Mouse (Mus musculus) heart, embryonic 11.5 days (tissue): Measurements from ENCODE around the gene Rfpl4b. TPM values are rescaled to one million over a fixed set of nuclear protein-coding genes. Genes with fewer than 3 reads are reported as not detected.
"Not testable (repeated sequence)": the region's sequence is repeated elsewhere in the genome, so short reads cannot be mapped to it uniquely, and the experiment has no call there.

Experiments
- ATAC-seq: fragments of 200-750 bp; cut with Nextera tagmentation; replicated peaks from 2 replicates; pipeline ENCODE4 v1.8.0; 2017; ENCODE audit warnings: moderate library complexity; ENCODE audit not compliant: insufficient number of reproducible peaks, low FRiP score, low TSS enrichment
- H3K27ac ChIP-seq: fragments of 300-500 bp; sonication (generic); 2 replicates; pipeline ENCODE4 v1.5.1; 2014; ENCODE audit warnings: mild to moderate bottlenecking, low read depth, low read length
- H3K27me3 ChIP-seq: fragments of 300-500 bp; sonication (generic); 2 replicates; pipeline ENCODE4 v1.6.1; 2014; ENCODE audit warnings: mild to moderate bottlenecking, low read length, mixed read lengths; ENCODE audit not compliant: control insufficient read depth, insufficient read depth
- H3K36me3 ChIP-seq: fragments of 300-500 bp; sonication (generic); 2 replicates; pipeline ENCODE4 v1.6.1; 2014; ENCODE audit warnings: mild to moderate bottlenecking, low read length, moderate library complexity, mixed read lengths; ENCODE audit not compliant: control insufficient read depth, insufficient read depth
- H3K4me1 ChIP-seq: fragments of 300-500 bp; sonication (generic); 2 replicates; pipeline ENCODE4 v1.6.1; 2014; ENCODE audit warnings: low read length; ENCODE audit not compliant: control insufficient read depth, insufficient read depth
- H3K4me2 ChIP-seq: fragments of 300-500 bp; sonication (generic); 2 replicates; pipeline ENCODE4 v1.6.1; 2014; ENCODE audit warnings: mild to moderate bottlenecking, moderate library complexity
- H3K4me3 ChIP-seq: fragments of 300-500 bp; sonication (generic); 2 replicates; pipeline ENCODE4 v1.5.1; 2014; ENCODE audit warnings: low read depth, low read length
- H3K9ac ChIP-seq: fragments of 300-500 bp; sonication (generic); 2 replicates; pipeline ENCODE4 v1.6.1; 2014; ENCODE audit warnings: mild to moderate bottlenecking, low read depth, low read length, moderate library complexity
- H3K9me3 ChIP-seq: fragments of 300-500 bp; sonication (generic); replicated peaks from 2 replicates; pipeline ENCODE4 v1.6.1; 2016; ENCODE audit warnings: low read length; ENCODE audit not compliant: control insufficient read depth
- WGBS: fragments of 180-500 bp; shearing (Covaris S2); extraction: QIAGEN DNeasy Blood & Tissue Kit; methylation state at CpG from one replicate; pipeline ENCODE4 v1.1.7; 2014; ENCODE audit not compliant: insufficient replicate concordance; 5-methylcytosine and 5-hydroxymethylcytosine counted together
- polyA plus RNA-seq: library from polyadenylated mRNA; unstranded; fragments of >200 nt; fragmentation: Nextera tagmentation; extraction: Ambion mirVana; gene quantifications from 2 replicates; pipeline ENCODE4 v1.2.1, GENCODE M21; 2014

The Rfpl4b gene
- polyA plus RNA-seq, result not detected in 2 replicates

DNA sequence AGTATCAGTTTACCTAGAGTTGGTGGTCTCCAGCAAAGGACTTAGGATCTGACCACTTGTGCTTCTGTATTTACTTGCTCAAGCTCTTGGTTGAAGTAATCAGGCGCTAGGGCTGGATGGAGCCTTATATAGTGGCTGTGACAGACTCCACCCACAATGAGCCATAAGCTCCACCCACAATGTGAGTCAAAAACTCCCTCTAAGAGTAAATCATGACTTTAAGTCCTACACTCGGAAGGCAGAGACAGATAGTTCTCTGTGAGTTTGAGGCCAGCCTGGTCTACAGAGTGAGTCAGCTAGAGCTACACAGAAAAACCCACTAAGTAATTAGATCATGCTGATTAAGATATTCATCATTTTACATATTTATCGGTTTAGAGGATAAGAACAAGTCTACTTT, at the start of gene Rfpl4b:
Gene Rfpl4b (minus strand): TSS at position 101 of the 400 bp plus-strand sequence.
- Histone ChIP-seq H3K4me3 (no peak within 1 kb of the TSS), H3K4me1 (no peaks in the 10 kb centered on the region), H3K9ac (no peak within 1 kb of the TSS), H3K4me2 (no peak within 1 kb of the TSS), H3K36me3 (no peaks in the 10 kb centered on the region), H3K9me3 (peaks cover 5% of the 10 kb centered on the region), H3K27ac (no peak within 1 kb of the TSS), H3K27me3 (no peaks in the 10 kb centered on the region)
- WGBS, result 80% methylated on average over 3 of the region's 3 CpGs
- no peak for ATAC-seq

DNA sequence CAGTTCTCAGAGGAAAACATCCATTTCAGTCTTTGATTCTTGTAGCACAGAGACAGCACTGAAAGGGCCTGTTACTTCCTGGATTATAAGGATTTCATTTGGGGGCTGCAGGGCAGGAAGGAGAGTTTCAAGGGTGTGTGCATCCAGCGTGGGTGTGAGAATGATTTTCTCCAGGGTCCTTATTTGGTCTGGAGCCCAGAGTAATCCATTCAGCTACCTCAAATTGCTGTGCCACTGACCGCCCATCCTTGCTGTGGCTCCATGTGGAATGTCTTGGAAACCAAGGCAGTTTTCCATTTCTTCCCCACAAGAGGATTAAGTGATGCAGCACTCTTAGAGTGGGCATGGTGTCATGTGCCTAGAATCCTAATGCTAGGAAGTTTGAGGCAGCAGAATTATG, 33.6 kb upstream of the Rfpl4b start:
- no peak overlapping the region for H3K9ac ChIP-seq

DNA sequence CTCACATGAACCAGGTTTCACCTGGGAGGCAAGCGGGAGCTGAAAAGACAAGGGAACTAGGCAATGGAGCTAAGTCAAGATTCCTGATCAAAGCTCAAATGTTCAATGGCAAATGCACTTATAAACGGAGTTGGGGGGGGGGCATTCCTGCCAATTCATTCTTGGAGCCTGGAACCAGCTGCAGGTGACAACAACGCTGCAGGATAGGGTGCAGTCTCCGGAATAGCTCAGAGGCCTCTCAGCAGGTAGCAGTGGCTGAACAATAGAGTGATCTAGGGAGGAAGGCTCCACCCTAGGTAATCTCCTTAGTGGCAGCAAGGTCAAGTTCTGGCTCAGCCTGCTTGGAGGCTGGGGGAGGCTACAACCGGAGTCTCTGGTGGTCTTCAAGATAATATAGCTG, 28.4 kb upstream of the Rfpl4b start:
- H3K9ac ChIP-seq, H3K36me3 ChIP-seq, H3K4me2 ChIP-seq, H3K4me1 ChIP-seq, H3K27ac ChIP-seq, H3K4me3 ChIP-seq, H3K9me3 ChIP-seq, H3K27me3 ChIP-seq, ATAC-seq: not testable (repeated sequence)
- WGBS, result 43% methylated on average over 5 of the region's 5 CpGs

More for the DNA sequence above, 33.6 kb upstream of the Rfpl4b start:
- Histone ChIP-seq H3K36me3 (no peaks in the 10 kb centered on the region), H3K9me3 (no peaks in the 10 kb centered on the region), H3K4me2 (no peak overlapping the region), H3K4me1 (no peaks in the 10 kb centered on the region), H3K27ac (no peak overlapping the region), H3K27me3 (no peaks in the 10 kb centered on the region), H3K4me3 (no peak overlapping the region)
- no peak for ATAC-seq
- WGBS, result 54% methylated on average over 2 of the region's 2 CpGs

DNA sequence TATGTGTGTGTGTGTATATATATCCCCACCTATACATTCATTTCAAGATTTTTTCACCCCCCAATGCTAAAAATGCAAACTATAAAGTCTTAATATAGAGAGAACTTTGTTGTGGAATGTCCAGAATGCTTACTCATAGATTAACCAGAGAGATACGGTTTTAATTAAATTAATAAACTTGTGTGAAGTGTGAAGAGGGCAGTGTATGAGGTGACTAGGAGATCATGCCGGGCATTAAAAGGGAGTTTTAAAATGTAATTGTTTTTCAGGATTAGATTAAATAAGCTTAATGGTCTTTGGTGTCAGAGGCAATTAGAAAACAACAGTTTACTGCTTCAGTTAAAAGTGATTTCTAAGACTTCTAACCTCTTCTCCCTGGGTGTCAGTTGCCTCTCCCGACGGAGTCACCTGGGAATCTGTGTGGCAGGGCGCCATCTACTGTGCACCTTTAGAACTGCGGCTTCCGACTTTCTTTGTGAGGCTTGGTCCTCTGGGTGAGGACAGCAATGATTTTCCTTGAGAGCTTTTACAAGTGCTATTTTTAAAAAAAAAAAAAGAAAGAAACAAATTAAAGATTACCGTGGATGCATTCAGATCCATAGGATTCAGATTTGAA, 27.4 kb upstream of the Rfpl4b start:
- Histone ChIP-seq H3K4me3 (no peak overlapping the region), H3K27ac (no peak overlapping the region), H3K9ac (no peak overlapping the region), H3K4me2 (no peak overlapping the region), H3K27me3 (no peaks in the 10 kb centered on the region), H3K4me1 (no peaks in the 10 kb centered on the region), H3K36me3 (no peaks in the 10 kb centered on the region), H3K9me3 (no peaks in the 10 kb centered on the region)
- 21% methylated on average over 8 of the region's 8 CpGs for WGBS
- no peak for ATAC-seq

DNA sequence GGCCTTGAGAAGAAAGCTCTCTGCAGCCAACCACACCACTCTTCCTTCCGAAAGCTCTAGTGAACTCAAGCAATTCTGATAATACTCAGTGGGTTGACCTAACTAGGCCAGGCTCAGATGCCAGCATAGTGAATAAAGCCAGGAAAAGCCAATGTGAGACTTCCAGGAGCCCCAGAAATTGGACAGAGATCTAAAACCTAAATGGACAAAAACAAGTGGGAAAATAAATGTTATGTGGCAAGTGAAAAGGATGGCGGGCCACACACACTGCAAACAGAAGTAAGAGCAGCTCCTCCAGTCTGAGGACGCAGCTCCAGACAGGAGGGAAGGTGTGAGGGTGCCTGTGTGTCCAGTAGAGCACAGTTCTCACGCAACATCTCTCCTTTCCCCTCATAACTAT, 26.7 kb upstream of the Rfpl4b start:
- Histone ChIP-seq H3K27me3 (no peaks in the 10 kb centered on the region), H3K27ac (no peak overlapping the region), H3K4me1 (no peaks in the 10 kb centered on the region), H3K9ac (no peak overlapping the region), H3K4me3 (no peak overlapping the region), H3K36me3 (no peaks in the 10 kb centered on the region), H3K9me3 (no peaks in the 10 kb centered on the region), H3K4me2 (no peak overlapping the region)
- WGBS, result 80% methylated on average over 4 of the region's 4 CpGs
- no peak for ATAC-seq

DNA sequence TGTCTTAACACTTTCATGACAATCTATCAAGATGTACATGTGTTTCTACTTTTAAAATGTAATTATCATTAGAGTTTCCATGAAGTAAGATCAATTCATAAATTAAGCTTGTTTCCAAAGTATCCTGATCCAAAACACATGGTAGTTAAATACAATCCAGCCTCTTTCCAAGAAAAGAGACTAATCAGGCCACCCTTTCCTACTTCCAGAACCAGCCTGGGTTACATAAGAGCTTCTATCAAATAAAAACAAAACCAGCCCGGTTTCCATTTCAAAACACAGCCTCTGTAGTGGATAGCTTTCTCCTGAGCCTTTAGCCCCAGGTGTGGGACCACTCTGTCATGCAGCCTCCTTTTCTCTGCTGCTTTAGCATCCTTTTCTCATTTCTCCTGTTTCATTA, 2.2 kb upstream of the Rfpl4b start:
- Histone ChIP-seq H3K36me3 (no peaks in the 10 kb centered on the region), H3K4me3 (no peak overlapping the region), H3K9ac (no peak overlapping the region), H3K4me1 (no peaks in the 10 kb centered on the region), H3K9me3 (peaks cover 5% of the 10 kb centered on the region), H3K4me2 (no peak overlapping the region), H3K27ac (no peak overlapping the region), H3K27me3 (no peaks in the 10 kb centered on the region)
- WGBS, result 53% methylated on average over 1 of the region's 1 CpGs
- no peak for ATAC-seq

DNA sequence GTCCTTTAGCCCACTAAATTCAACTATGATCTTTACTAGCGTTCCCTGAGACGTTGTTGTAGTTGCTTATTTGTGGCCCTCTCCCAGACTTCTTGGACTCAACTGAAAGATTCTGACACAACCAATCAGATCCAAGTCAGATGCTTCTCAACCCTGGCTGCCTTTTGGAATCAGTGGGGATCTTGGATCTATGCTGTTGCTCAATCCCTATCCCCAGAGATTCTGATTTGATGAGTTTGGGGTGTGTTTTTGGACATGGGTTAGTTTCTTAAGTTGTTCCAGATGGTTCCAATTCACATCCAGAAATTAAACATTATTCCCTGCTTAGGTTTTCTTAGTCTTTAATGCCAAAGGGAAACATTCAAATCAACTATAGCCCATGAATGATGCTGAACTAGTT, 15.5 kb downstream of the Rfpl4b start:
- Histone ChIP-seq H3K4me3 (no peak overlapping the region), H3K36me3 (no peaks in the 10 kb centered on the region), H3K27me3 (no peaks in the 10 kb centered on the region), H3K4me1 (no peaks in the 10 kb centered on the region), H3K9ac (no peak overlapping the region), H3K27ac (no peak overlapping the region), H3K4me2 (no peak overlapping the region), H3K9me3 (no peaks in the 10 kb centered on the region)
- no peak for ATAC-seq
- 74% methylated on average over 2 of the region's 2 CpGs for WGBS

DNA sequence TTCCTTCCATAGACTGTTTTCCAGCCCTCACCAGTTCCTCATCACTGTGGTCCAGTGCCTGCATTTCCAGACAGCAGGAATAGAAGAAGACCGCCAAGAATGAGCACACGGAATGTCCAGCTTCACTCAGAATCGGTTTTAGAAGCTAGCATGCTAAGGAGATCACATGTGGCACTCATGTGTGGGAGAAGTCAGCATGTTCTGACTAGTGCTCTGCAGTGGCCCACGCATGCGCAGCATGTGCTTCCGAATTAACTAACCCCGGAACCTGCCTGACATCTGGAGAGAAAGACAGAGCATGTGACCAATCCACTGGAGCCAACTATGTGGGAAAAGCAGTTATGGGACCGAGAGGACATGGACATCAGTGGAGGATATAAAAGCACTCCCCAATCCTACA, 17.5 kb downstream of the Rfpl4b start:
- Histone ChIP-seq H3K9ac (no peak overlapping the region), H3K36me3 (no peaks in the 10 kb centered on the region), H3K27me3 (no peaks in the 10 kb centered on the region), H3K9me3 (no peaks in the 10 kb centered on the region), H3K4me1 (no peaks in the 10 kb centered on the region), H3K4me3 (no peak overlapping the region), H3K4me2 (no peak overlapping the region), H3K27ac (no peak overlapping the region)
- 88% methylated on average over 8 of the region's 8 CpGs for WGBS
- no peak for ATAC-seq

DNA sequence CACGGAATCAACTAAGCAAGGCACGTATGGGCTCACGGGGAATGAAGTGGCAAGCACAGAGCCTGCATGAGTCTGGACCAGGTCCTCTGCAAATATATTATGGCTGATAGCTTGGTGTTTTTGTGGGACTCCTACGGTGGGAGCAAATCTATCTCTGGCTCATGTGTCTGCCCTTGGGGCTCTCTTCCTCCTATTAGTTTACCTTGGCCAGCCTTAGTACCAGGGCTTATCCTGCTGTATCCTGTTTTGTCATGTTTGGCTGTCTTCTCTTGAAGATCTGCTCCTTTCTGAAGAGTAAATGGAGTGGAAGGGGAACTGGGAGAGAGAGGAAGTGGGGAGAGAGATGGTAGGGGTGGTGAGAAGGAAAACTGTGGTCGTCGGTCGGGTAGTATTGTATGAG, 18.3 kb downstream of the Rfpl4b start:
- no peaks in the 10 kb centered on the region for H3K36me3 ChIP-seq
- no peaks in the 10 kb centered on the region for H3K9me3 ChIP-seq
- H3K9ac ChIP-seq, result no peak overlapping the region
- H3K27ac ChIP-seq, result no peak overlapping the region
- 88% methylated on average over 7 of the region's 7 CpGs for WGBS
- no peaks in the 10 kb centered on the region for H3K27me3 ChIP-seq
- ATAC-seq, result no peak
- no peak overlapping the region for H3K4me2 ChIP-seq
- H3K4me1 ChIP-seq, result no peaks in the 10 kb centered on the region
- H3K4me3 ChIP-seq, result no peak overlapping the region
